Mouse (Mus musculus): ENCODE data around the gene Bbs2. TPM values are rescaled to one million over a fixed set of nuclear protein-coding genes. Genes with fewer than 3 reads are reported as not detected.

Gene Bbs2
- total and polyA plus RNA-seq, 2 experiments from 2014 or later: 17.3 to 23.2 TPM

GRCm38 (mm10) chr8:94132096-94132495, 33.4 kb upstream of the Bbs2 start:
- Histone ChIP-seq H3K27me3 (ENCODE audit: insufficient read depth, low read length) (no peaks in the 10 kb centered on the region), H3K9ac (replicated peaks; ENCODE audit: low read length) (no peak overlapping the region), H3K4me2 (ENCODE audit: low read depth, low read length) (no peak overlapping the region), H3K36me3 (ENCODE audit: insufficient read depth, low read length) (no peaks in the 10 kb centered on the region), H3K27ac (no peak overlapping the region), H3K4me1 (ENCODE audit: insufficient read depth, low read length) (no peaks in the 10 kb centered on the region), H3K4me3 (ENCODE audit: low read length) (no peak overlapping the region), H3K9me3 (ENCODE audit: low read length) (no peaks in the 10 kb centered on the region)
- no peak for ATAC-seq
- TF ChIP-seq CTCF (IDR thresholded peaks at IDR 0.05; ENCODE audit: low read depth): no peak
- DNase-seq (ENCODE audit: low spot score): no peak
- WGBS: 76% methylated on average over 5 of the region's 5 CpGs

GRCm38 (mm10) chr8:94130126-94130525, 31.4 kb upstream of the Bbs2 start:
- no peak for TF ChIP-seq CTCF (IDR thresholded peaks at IDR 0.05; ENCODE audit: low read depth)
- Histone ChIP-seq H3K36me3 (ENCODE audit: insufficient read depth, low read length) (no peaks in the 10 kb centered on the region), H3K9ac (replicated peaks; ENCODE audit: low read length) (no peak overlapping the region), H3K4me2 (ENCODE audit: low read depth, low read length) (no peak overlapping the region), H3K9me3 (ENCODE audit: low read length) (no peaks in the 10 kb centered on the region), H3K27ac (no peak overlapping the region), H3K27me3 (ENCODE audit: insufficient read depth, low read length) (no peaks in the 10 kb centered on the region), H3K4me1 (ENCODE audit: insufficient read depth, low read length) (no peaks in the 10 kb centered on the region), H3K4me3 (ENCODE audit: low read length) (no peak overlapping the region)
- DNase-seq (ENCODE audit: low spot score) (no peak), ATAC-seq (no peak)
- 80% methylated on average over 4 of the region's 4 CpGs for WGBS

GRCm38 (mm10) chr8:94129133-94129789, 30.5 kb upstream of the Bbs2 start:
- no peaks in the 10 kb centered on the region for H3K27me3 ChIP-seq (ENCODE audit: insufficient read depth, low read length)
- no peak overlapping the region for H3K4me2 ChIP-seq (ENCODE audit: low read depth, low read length)
- H3K36me3 ChIP-seq (ENCODE audit: insufficient read depth, low read length): no peaks in the 10 kb centered on the region
- no peaks in the 10 kb centered on the region for H3K4me1 ChIP-seq (ENCODE audit: insufficient read depth, low read length)
- WGBS: 66% methylated on average over 6 of the region's 6 CpGs
- ATAC-seq (no peak), DNase-seq (ENCODE audit: low spot score) (no peak)
- H3K9ac ChIP-seq (replicated peaks; ENCODE audit: low read length): no peak overlapping the region
- no peak for TF ChIP-seq CTCF (IDR thresholded peaks at IDR 0.05; ENCODE audit: low read depth)
- no peak overlapping the region for H3K27ac ChIP-seq
- no peaks in the 10 kb centered on the region for H3K9me3 ChIP-seq (ENCODE audit: low read length)
- no peak overlapping the region for H3K4me3 ChIP-seq (ENCODE audit: low read length)

GRCm38 (mm10) chr8:94127711-94128110, 29.0 kb upstream of the Bbs2 start:
- DNase-seq (ENCODE audit: low spot score) (peak; percentile 25), ATAC-seq (no peak)
- H3K9me3 ChIP-seq (ENCODE audit: low read length): no peaks in the 10 kb centered on the region
- H3K27me3 ChIP-seq (ENCODE audit: insufficient read depth, low read length): no peaks in the 10 kb centered on the region
- H3K27ac ChIP-seq: no peak overlapping the region
- H3K4me1 ChIP-seq (ENCODE audit: insufficient read depth, low read length): no peaks in the 10 kb centered on the region
- no peak for TF ChIP-seq CTCF (IDR thresholded peaks at IDR 0.05; ENCODE audit: low read depth)
- H3K9ac ChIP-seq (replicated peaks; ENCODE audit: low read length): no peak overlapping the region
- H3K36me3 ChIP-seq (ENCODE audit: insufficient read depth, low read length): no peaks in the 10 kb centered on the region
- 47% methylated on average over 6 of the region's 6 CpGs for WGBS
- no peak overlapping the region for H3K4me2 ChIP-seq (ENCODE audit: low read depth, low read length)
- no peak overlapping the region for H3K4me3 ChIP-seq (ENCODE audit: low read length)

- no peaks in the 10 kb centered on the region for H3K36me3 ChIP-seq (ENCODE audit: insufficient read depth, low read length)
- no peak overlapping the region for H3K27ac ChIP-seq
- 45% methylated on average over 8 of the region's 8 CpGs for WGBS
- ATAC-seq: no peak
- no peak for DNase-seq (ENCODE audit: low spot score)
- 0 out of 2 replicates have a peak, but pooled peaks cover 7% of the 10 kb centered on the region for H3K4me1 ChIP-seq (ENCODE audit: insufficient read depth, low read length)
- no peak overlapping the region for H3K4me3 ChIP-seq (ENCODE audit: low read length)
- no peak for TF ChIP-seq CTCF (IDR thresholded peaks at IDR 0.05; ENCODE audit: low read depth)
- no peak overlapping the region for H3K4me2 ChIP-seq (ENCODE audit: low read depth, low read length)
- H3K9ac ChIP-seq (replicated peaks; ENCODE audit: low read length): no peak overlapping the region
- no peaks in the 10 kb centered on the region for H3K27me3 ChIP-seq (ENCODE audit: insufficient read depth, low read length)
- H3K9me3 ChIP-seq (ENCODE audit: low read length): no peaks in the 10 kb centered on the region
Observed at GRCm38 (mm10) chr8:94122711-94123468, 24.2 kb upstream of the Bbs2 start.

- TF ChIP-seq CTCF (IDR thresholded peaks at IDR 0.05; ENCODE audit: low read depth): no peak
- H3K4me1 ChIP-seq (ENCODE audit: insufficient read depth, low read length): 0 out of 2 replicates have a peak, but pooled peaks cover 7% of the 10 kb centered on the region
Observed at GRCm38 (mm10) chr8:94121625-94122024, 22.9 kb upstream of the Bbs2 start.

More at GRCm38 (mm10) chr8:94121625-94122024, 22.9 kb upstream of the Bbs2 start:
- Histone ChIP-seq H3K27ac (peak overlapping the region; percentile 63; the same call in 1 of the 2 replicates), H3K4me3 (ENCODE audit: low read length) (no peak overlapping the region), H3K4me2 (ENCODE audit: low read depth, low read length) (no peak overlapping the region), H3K9me3 (ENCODE audit: low read length) (no peaks in the 10 kb centered on the region), H3K36me3 (ENCODE audit: insufficient read depth, low read length) (no peaks in the 10 kb centered on the region), H3K27me3 (ENCODE audit: insufficient read depth, low read length) (no peaks in the 10 kb centered on the region), H3K9ac (replicated peaks; ENCODE audit: low read length) (no peak overlapping the region)
- peak; percentile 24 for DNase-seq (ENCODE audit: low spot score)
- WGBS: 73% methylated on average over 9 of the region's 9 CpGs
- ATAC-seq: peak; percentile 60; the same call in 1 of the 2 replicates

All from hindbrain, postnatal 0 days (tissue).